Mouse (Mus musculus): ENCODE results near the gene Akap7. TPM values are rescaled to one million over a fixed set of nuclear protein-coding genes. Genes with fewer than 3 reads are reported as not detected.

Akap7 gene
- total and polyA plus RNA-seq, 2 experiments: 2.1 to 11.8 TPM

DNA sequence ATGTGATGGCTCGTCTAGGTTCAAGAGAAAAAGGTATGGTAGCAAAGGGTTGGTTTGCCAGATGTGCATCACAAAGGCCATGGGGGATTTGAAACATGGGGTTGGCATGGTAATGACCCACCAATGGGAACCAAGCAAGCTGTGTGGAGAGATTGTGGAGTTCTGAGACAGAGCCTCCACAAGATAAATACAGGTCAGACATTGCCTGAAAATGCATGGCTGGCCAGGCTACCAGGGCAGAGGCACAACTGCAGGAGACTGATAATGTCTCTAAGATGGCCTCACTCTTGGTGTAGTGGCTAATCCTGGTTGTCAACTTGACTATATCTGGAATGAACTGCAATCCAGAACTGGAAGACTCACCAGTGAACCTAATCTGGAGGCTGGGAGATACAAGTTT lies 174.1 kb downstream of the Akap7 start:
- no peak for DNase-seq (ENCODE audit: extremely low read depth, low read depth, low spot score)

DNA sequence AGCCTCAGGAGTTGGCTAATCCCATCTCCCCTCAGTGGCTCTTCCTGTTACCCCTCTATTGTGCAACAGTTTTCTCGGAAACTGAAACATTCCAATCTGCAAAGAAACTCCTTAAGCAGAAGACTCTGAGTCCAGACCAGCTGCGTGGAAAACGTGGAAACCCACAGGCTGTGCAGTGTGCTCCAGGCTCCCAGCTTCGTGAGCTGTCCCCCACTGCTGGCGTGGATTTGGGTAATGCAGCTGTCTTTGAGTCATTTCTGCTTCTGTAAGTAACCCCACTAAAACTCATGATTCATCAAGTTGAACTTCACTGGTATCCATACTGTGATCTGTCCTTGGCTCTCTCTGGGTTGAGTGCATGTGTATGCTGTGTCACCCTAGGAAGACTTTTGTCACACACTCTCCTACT lies 179.2 kb downstream of the Akap7 start:
- Histone ChIP-seq H3K9ac (ENCODE audit: low read depth, low read length) (no peak overlapping the region), H3K4me1 (ENCODE audit: control insufficient read depth, insufficient read depth, low read length) (peaks cover 3% of the 10 kb centered on the region), H3K4me3 (ENCODE audit: insufficient read depth, low read depth, low read length) (no peak overlapping the region), H3K36me3 (ENCODE audit: control insufficient read depth, insufficient read depth, low read length) (no peaks in the 10 kb centered on the region), H3K27me3 (ENCODE audit: control insufficient read depth, insufficient read depth, low read length) (no peaks in the 10 kb centered on the region), H3K27ac (replicated peaks; ENCODE audit: insufficient read depth, low read depth, low read length) (no peak overlapping the region), H3K79me2 (ENCODE audit: control insufficient read depth, insufficient read depth, low read length) (no peaks in the 10 kb centered on the region)
- TF ChIP-seq POLR2A (IDR thresholded peaks at IDR 0.05; ENCODE audit: extremely low read depth, insufficient read depth, low read length): no peak
- no peak for TF ChIP-seq CTCF (IDR thresholded peaks at IDR 0.05; ENCODE audit: low read depth, low read length)
- 70% methylated on average over 5 of the region's 5 CpGs for WGBS
- no peak for DNase-seq (ENCODE audit: extremely low read depth, low read depth, low spot score)

More for the DNA sequence above, 174.1 kb downstream of the Akap7 start:
- Histone ChIP-seq H3K4me1 (ENCODE audit: control insufficient read depth, insufficient read depth, low read length) (no peaks in the 10 kb centered on the region), H3K27me3 (ENCODE audit: control insufficient read depth, insufficient read depth, low read length) (no peaks in the 10 kb centered on the region), H3K36me3 (ENCODE audit: control insufficient read depth, insufficient read depth, low read length) (no peaks in the 10 kb centered on the region), H3K9ac (ENCODE audit: low read depth, low read length) (no peak overlapping the region), H3K27ac (replicated peaks; ENCODE audit: insufficient read depth, low read depth, low read length) (no peak overlapping the region), H3K79me2 (ENCODE audit: control insufficient read depth, insufficient read depth, low read length) (no peaks in the 10 kb centered on the region), H3K4me3 (ENCODE audit: insufficient read depth, low read depth, low read length) (no peak overlapping the region)
- no peak for TF ChIP-seq CTCF (IDR thresholded peaks at IDR 0.05; ENCODE audit: low read depth, low read length)
- TF ChIP-seq POLR2A (IDR thresholded peaks at IDR 0.05; ENCODE audit: extremely low read depth, insufficient read depth, low read length): no peak
- WGBS: 97% methylated on average over 1 of the region's 1 CpGs

DNA sequence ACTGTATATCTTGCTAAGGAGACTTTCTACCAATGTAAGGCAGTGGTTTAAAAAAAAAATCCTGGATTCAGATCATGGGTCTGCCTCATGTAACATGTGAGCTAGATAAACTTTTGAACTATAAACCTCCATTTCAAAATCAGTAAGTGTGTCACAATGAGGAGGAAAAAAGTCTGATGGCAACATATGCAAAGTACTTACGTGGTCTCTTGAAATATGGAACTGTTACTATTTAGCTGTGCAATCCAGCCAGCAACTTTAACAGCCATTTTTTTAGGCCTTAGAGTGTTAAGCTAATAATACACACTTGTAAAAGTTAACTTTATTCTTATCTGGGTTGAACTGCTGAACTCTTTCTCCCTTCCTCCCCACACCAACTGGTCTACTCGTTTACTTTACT lies 181.6 kb downstream of the Akap7 start:
- TF ChIP-seq POLR2A (IDR thresholded peaks at IDR 0.05; ENCODE audit: extremely low read depth, insufficient read depth, low read length) (no peak), CTCF (IDR thresholded peaks at IDR 0.05; ENCODE audit: low read depth, low read length) (no peak)
- no peak overlapping the region for H3K9ac ChIP-seq (ENCODE audit: low read depth, low read length)
- no peaks in the 10 kb centered on the region for H3K79me2 ChIP-seq (ENCODE audit: control insufficient read depth, insufficient read depth, low read length)
- no peak for DNase-seq (ENCODE audit: extremely low read depth, low read depth, low spot score)
- H3K4me3 ChIP-seq (ENCODE audit: insufficient read depth, low read depth, low read length): no peak overlapping the region
- no peaks in the 10 kb centered on the region for H3K36me3 ChIP-seq (ENCODE audit: control insufficient read depth, insufficient read depth, low read length)
- no peak overlapping the region for H3K27ac ChIP-seq (replicated peaks; ENCODE audit: insufficient read depth, low read depth, low read length)
- WGBS: 50% methylated on average over 2 of the region's 2 CpGs
- no peaks in the 10 kb centered on the region for H3K27me3 ChIP-seq (ENCODE audit: control insufficient read depth, insufficient read depth, low read length)
- H3K4me1 ChIP-seq (ENCODE audit: control insufficient read depth, insufficient read depth, low read length): peaks cover 3% of the 10 kb centered on the region

DNA sequence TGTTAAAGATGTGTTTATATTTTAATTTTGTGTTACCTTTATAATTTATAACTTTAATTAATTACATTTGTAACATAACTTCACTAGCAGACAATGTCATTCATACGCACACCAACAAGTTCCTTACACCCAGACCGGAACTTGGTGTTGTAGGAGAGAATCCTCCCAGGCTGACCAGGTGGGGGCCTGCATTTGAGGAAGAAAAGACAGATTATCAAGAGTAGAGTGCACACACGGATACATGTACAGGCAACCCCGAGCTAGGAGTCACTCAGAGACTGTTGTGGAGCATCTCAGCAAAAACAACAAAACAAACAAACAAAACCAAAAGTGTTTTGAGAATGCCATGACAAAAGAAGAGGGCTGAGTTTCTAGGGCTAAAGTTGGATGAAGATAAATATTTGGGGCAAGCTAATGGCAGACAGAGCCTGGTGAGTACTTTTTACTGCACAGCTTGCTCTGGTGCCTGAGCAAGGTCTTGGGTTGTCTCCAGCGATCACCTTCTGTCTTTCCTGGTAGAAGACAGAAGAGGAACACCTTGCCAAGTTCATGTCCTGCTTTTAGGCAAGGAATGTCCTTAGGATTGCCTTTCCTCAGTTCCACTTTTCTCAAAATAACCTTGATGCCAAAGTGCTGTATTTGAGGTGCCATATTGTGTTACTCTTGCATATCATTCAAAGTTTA lies 186.7 kb downstream of the Akap7 start:
- DNase-seq (ENCODE audit: extremely low read depth, low read depth, low spot score): no peak
- Histone ChIP-seq H3K27me3 (ENCODE audit: control insufficient read depth, insufficient read depth, low read length) (no peaks in the 10 kb centered on the region; the same call in 1 of the 2 replicates), H3K9ac (ENCODE audit: low read depth, low read length) (no peak overlapping the region), H3K36me3 (ENCODE audit: control insufficient read depth, insufficient read depth, low read length) (no peaks in the 10 kb centered on the region), H3K79me2 (ENCODE audit: control insufficient read depth, insufficient read depth, low read length) (no peaks in the 10 kb centered on the region), H3K4me3 (ENCODE audit: insufficient read depth, low read depth, low read length) (no peak overlapping the region), H3K27ac (replicated peaks; ENCODE audit: insufficient read depth, low read depth, low read length) (no peak overlapping the region), H3K4me1 (ENCODE audit: control insufficient read depth, insufficient read depth, low read length) (no peaks in the 10 kb centered on the region)
- no peak for TF ChIP-seq CTCF (IDR thresholded peaks at IDR 0.05; ENCODE audit: low read depth, low read length)
- TF ChIP-seq POLR2A (IDR thresholded peaks at IDR 0.05; ENCODE audit: extremely low read depth, insufficient read depth, low read length): no peak
- WGBS: 95% methylated on average over 5 of the region's 5 CpGs

Other genes starting within 250 kb of the Akap7 start
- 17.4 and 21.3 TPM in 2 replicates for gene Epb41l2, start 51.9 kb upstream of the Akap7 start, total RNA-seq (2014; rRNA removed)
- 4.6 and 6.8 TPM in 2 replicates for gene Epb41l2, start 51.9 kb upstream of the Akap7 start, polyA plus RNA-seq (2012; rRNA removed)
- 79.3 and 89.4 TPM in 2 replicates for gene Smlr1, start 228.4 kb upstream of the Akap7 start, total RNA-seq (2014; rRNA removed)
- 64.7 and 68.6 TPM in 2 replicates for gene Smlr1, start 228.4 kb upstream of the Akap7 start, polyA plus RNA-seq (2012; rRNA removed)

Data from liver, adult 2 months (tissue).